Mouse (Mus musculus): Measurements from ENCODE around the gene Irx2. TPM values are rescaled to one million over a fixed set of nuclear protein-coding genes. Genes with fewer than 3 reads are reported as not detected.

Gene Irx2
- polyA plus RNA-seq (2015; fragmentation: Nextera tagmentation; extraction: Ambion mirVana): 27.7 and 32.9 TPM in 2 replicates

- peak within 1 kb of the TSS; percentile 63 for H3K9ac ChIP-seq
- 2% methylated on average over 34 of the region's 45 CpGs for WGBS
- no peaks in the 10 kb centered on the region for H3K9me3 ChIP-seq
- ATAC-seq (ENCODE audit: insufficient number of reproducible peaks, low FRiP score, low TSS enrichment, low read depth): peak; percentile 93
- peaks cover 91% of the 10 kb centered on the region for H3K27me3 ChIP-seq
- no peaks in the 10 kb centered on the region for H3K36me3 ChIP-seq
- H3K4me2 ChIP-seq: peak within 1 kb of the TSS; percentile 92
- peak within 1 kb of the TSS; percentile 75 for H3K27ac ChIP-seq
- H3K4me1 ChIP-seq: peaks cover 47% of the 10 kb centered on the region
- peak within 1 kb of the TSS; percentile 67 for H3K4me3 ChIP-seq
Measured at GRCm38 (mm10) chr13:72628462-72628916, at the start of gene Irx2. Irx2 (plus strand) TSS chr13:72628820.

- WGBS: 85% methylated on average over 2 of the region's 2 CpGs
- no peak overlapping the region for H3K9ac ChIP-seq
- no peak overlapping the region for H3K4me2 ChIP-seq
- H3K9me3 ChIP-seq: no peaks in the 10 kb centered on the region
- H3K4me3 ChIP-seq: no peak overlapping the region
- H3K27ac ChIP-seq: no peak overlapping the region
- H3K27me3 ChIP-seq: peaks cover 2% of the 10 kb centered on the region; the same call in 1 of the 2 replicates
- ATAC-seq (ENCODE audit: insufficient number of reproducible peaks, low FRiP score, low TSS enrichment, low read depth): no peak
- no peaks in the 10 kb centered on the region for H3K4me1 ChIP-seq
- H3K36me3 ChIP-seq: no peaks in the 10 kb centered on the region
Measured at GRCm38 (mm10) chr13:72581276-72581675, 47.3 kb upstream of the Irx2 start.

GRCm38 (mm10) chr13:72592526-72592925 is 36.1 kb upstream of the Irx2 start:
- 58% methylated on average over 4 of the region's 4 CpGs for WGBS
- no peak overlapping the region for H3K4me2 ChIP-seq
- H3K9ac ChIP-seq: no peak overlapping the region
- H3K27ac ChIP-seq: no peak overlapping the region
- ATAC-seq (ENCODE audit: insufficient number of reproducible peaks, low FRiP score, low TSS enrichment, low read depth): no peak
- H3K27me3 ChIP-seq: 0 out of 2 replicates have a peak, but pooled peaks cover 3% of the 10 kb centered on the region
- no peaks in the 10 kb centered on the region for H3K9me3 ChIP-seq
- H3K36me3 ChIP-seq: no peaks in the 10 kb centered on the region
- no peak overlapping the region for H3K4me3 ChIP-seq
- H3K4me1 ChIP-seq: no peaks in the 10 kb centered on the region

- H3K36me3 ChIP-seq: no peaks in the 10 kb centered on the region
- H3K4me2 ChIP-seq: no peak overlapping the region
- no peak overlapping the region for H3K4me3 ChIP-seq
- no peak overlapping the region for H3K9ac ChIP-seq
- no peaks in the 10 kb centered on the region for H3K4me1 ChIP-seq
- H3K27ac ChIP-seq: no peak overlapping the region
- H3K27me3 ChIP-seq: 0 out of 2 replicates have a peak, but pooled peaks cover 3% of the 10 kb centered on the region
- 79% methylated on average over 6 of the region's 6 CpGs for WGBS
- no peak for ATAC-seq (ENCODE audit: insufficient number of reproducible peaks, low FRiP score, low TSS enrichment, low read depth)
- H3K9me3 ChIP-seq: no peaks in the 10 kb centered on the region
Measured at GRCm38 (mm10) chr13:72593310-72593709, 35.3 kb upstream of the Irx2 start.

- no peaks in the 10 kb centered on the region for H3K4me1 ChIP-seq
- no peak overlapping the region for H3K4me3 ChIP-seq
- WGBS: 70% methylated on average over 4 of the region's 4 CpGs
- H3K27me3 ChIP-seq: 0 out of 2 replicates have a peak, but pooled peaks cover 3% of the 10 kb centered on the region
- no peak overlapping the region for H3K4me2 ChIP-seq
- H3K27ac ChIP-seq: no peak overlapping the region
- H3K36me3 ChIP-seq: no peaks in the 10 kb centered on the region
- H3K9me3 ChIP-seq: no peaks in the 10 kb centered on the region
- ATAC-seq (ENCODE audit: insufficient number of reproducible peaks, low FRiP score, low TSS enrichment, low read depth): no peak
- no peak overlapping the region for H3K9ac ChIP-seq
Measured at GRCm38 (mm10) chr13:72593710-72594111, 34.9 kb upstream of the Irx2 start.

GRCm38 (mm10) chr13:72599254-72599653 is 29.4 kb upstream of the Irx2 start:
- Histone ChIP-seq H3K9ac (no peak overlapping the region), H3K36me3 (no peaks in the 10 kb centered on the region), H3K27ac (no peak overlapping the region), H3K27me3 (0 out of 2 replicates have a peak, but pooled peaks cover 3% of the 10 kb centered on the region), H3K4me3 (no peak overlapping the region), H3K4me1 (no peaks in the 10 kb centered on the region), H3K9me3 (no peaks in the 10 kb centered on the region), H3K4me2 (no peak overlapping the region)
- no peak for ATAC-seq (ENCODE audit: insufficient number of reproducible peaks, low FRiP score, low TSS enrichment, low read depth)
- WGBS: 94% methylated on average over 3 of the region's 3 CpGs

- Histone ChIP-seq H3K4me1 (no peaks in the 10 kb centered on the region), H3K9ac (no peak overlapping the region), H3K9me3 (no peaks in the 10 kb centered on the region), H3K4me2 (no peak overlapping the region), H3K4me3 (no peak overlapping the region), H3K36me3 (no peaks in the 10 kb centered on the region), H3K27ac (no peak overlapping the region), H3K27me3 (no peaks in the 10 kb centered on the region)
- no peak for ATAC-seq (ENCODE audit: insufficient number of reproducible peaks, low FRiP score, low TSS enrichment, low read depth)
- 63% methylated on average over 16 of the region's 16 CpGs for WGBS
Measured at GRCm38 (mm10) chr13:72608706-72609105, 19.9 kb upstream of the Irx2 start.

GRCm38 (mm10) chr13:72610277-72610676 is 18.3 kb upstream of the Irx2 start:
- Histone ChIP-seq H3K4me2 (no peak overlapping the region), H3K27ac (no peak overlapping the region), H3K4me3 (no peak overlapping the region), H3K4me1 (no peaks in the 10 kb centered on the region), H3K27me3 (no peaks in the 10 kb centered on the region), H3K36me3 (no peaks in the 10 kb centered on the region), H3K9me3 (no peaks in the 10 kb centered on the region), H3K9ac (no peak overlapping the region)
- ATAC-seq (ENCODE audit: insufficient number of reproducible peaks, low FRiP score, low TSS enrichment, low read depth): no peak
- WGBS: 82% methylated on average over 2 of the region's 2 CpGs

GRCm38 (mm10) chr13:72623926-72624846 is 4.4 kb upstream of the Irx2 start:
- WGBS: 1% methylated on average over 46 of the region's 46 CpGs
- peak overlapping the region; percentile 35 for H3K4me3 ChIP-seq
- peaks cover 86% of the 10 kb centered on the region for H3K27me3 ChIP-seq
- no peak overlapping the region for H3K9ac ChIP-seq
- no peak overlapping the region for H3K27ac ChIP-seq
- peaks cover 32% of the 10 kb centered on the region for H3K4me1 ChIP-seq
- H3K9me3 ChIP-seq: no peaks in the 10 kb centered on the region
- H3K4me2 ChIP-seq: peak overlapping the region; percentile 52
- no peaks in the 10 kb centered on the region for H3K36me3 ChIP-seq
- ATAC-seq (ENCODE audit: insufficient number of reproducible peaks, low FRiP score, low TSS enrichment, low read depth): no peak

- Histone ChIP-seq H3K36me3 (no peaks in the 10 kb centered on the region), H3K4me3 (peak overlapping the region; percentile 35), H3K4me1 (peaks cover 35% of the 10 kb centered on the region), H3K9ac (no peak overlapping the region), H3K27me3 (peaks cover 86% of the 10 kb centered on the region), H3K27ac (no peak overlapping the region), H3K9me3 (no peaks in the 10 kb centered on the region), H3K4me2 (peak overlapping the region; percentile 52)
- no peak for ATAC-seq (ENCODE audit: insufficient number of reproducible peaks, low FRiP score, low TSS enrichment, low read depth)
- WGBS: 8% methylated on average over 6 of the region's 6 CpGs
Measured at GRCm38 (mm10) chr13:72624847-72625170, 3.8 kb upstream of the Irx2 start.

GRCm38 (mm10) chr13:72625236-72625950 is 3.2 kb upstream of the Irx2 start:
- Histone ChIP-seq H3K27ac (no peak overlapping the region), H3K9me3 (no peaks in the 10 kb centered on the region), H3K9ac (no peak overlapping the region), H3K27me3 (peaks cover 90% of the 10 kb centered on the region), H3K36me3 (no peaks in the 10 kb centered on the region), H3K4me1 (peaks cover 35% of the 10 kb centered on the region), H3K4me2 (peak overlapping the region; percentile 52), H3K4me3 (peak overlapping the region; percentile 35)
- 14% methylated on average over 28 of the region's 28 CpGs for WGBS
- no peak for ATAC-seq (ENCODE audit: insufficient number of reproducible peaks, low FRiP score, low TSS enrichment, low read depth)
